Mouse (Mus musculus) skeletal muscle tissue, adult 2 months (tissue): Measurements from ENCODE around the gene Casq2.

ENCODE experiments used
- DNase-seq: peaks from one replicate; pipeline ENCODE4 v3.0.0-alpha.2; 2012; ENCODE audit warnings: low read depth, low spot score

Gene Casq2

DNA sequence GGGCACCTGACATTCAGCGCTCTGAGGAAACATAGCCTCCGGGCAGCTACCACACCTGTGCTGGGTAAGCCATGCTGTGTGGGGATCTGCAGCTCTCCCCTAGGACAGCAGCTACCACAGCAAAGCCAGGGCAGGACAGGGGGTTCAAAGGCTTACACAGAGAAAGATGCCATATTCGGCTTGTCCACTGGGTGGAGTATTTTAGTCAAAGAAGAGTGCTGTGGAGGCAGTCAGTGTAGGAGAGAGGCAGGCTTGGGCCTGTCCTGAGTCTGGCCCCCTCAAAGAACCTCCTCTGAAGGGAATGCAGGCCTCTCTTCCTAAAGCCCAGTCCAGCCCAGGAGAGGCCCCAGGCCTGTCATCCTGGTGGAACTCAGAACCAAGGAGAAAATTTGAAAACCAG lies 4.4 kb upstream of the Casq2 start:
- peak; percentile 39 for DNase-seq

DNA sequence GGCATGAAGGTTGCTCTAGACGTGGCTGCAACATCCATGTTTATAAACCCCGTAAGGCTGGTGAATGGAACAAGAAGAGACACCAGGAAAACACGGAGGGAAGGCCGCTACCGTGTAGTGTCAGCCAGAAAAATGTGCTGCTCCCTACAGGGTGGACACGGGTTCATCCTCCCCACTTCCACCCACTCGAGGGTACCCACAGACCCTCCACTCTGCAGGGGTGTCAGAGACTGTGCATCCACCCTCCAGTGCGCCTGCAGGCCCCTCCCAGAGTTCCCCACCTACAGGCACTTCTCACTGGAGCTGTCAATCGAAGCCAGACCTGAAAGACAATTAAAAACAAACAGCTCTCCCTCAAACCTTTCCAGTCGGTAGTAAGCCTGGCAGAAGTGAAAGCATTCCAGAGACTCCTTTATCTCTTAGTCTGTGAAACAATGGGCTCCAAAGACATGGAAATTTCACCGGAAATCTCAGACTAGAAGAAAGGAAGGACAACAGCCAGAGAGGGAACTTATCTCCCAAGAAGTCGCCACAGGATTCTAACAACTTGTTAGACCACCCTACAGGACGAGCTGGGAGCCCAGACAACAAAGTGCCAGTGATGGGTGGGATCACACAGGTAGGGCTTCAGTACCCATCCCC lies 2.5 kb upstream of the Casq2 start:
- no peak for DNase-seq

DNA sequence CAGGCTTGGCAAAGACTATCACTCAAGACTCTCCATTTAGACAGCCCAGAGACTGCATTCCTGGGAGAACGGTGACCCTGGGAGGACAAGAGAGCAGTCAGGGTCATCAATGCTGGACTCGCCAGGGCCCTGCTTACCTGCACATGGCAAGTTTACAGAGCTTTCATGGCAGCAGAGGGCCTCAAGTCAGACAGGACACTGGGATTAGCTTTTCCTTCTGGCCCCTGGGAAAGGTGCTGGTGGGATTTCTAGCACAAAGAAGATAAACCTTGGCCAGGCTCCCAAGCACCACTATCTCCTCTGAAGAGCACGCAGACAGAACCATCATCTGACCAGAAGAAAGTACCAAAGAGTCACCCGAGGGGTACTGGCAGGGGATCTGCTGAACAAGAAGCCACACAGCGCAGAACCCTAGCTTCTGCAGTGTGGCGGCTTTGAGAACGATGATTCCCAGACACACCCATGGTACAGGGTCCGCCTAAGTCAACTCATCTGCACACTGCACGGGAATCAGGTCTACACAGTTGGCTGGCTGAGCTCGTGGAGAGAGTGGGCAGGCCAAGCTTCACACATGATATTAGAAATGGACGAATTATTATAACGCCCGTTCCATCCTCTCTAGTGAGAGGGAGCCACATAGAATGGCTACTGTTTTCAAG lies 1.3 kb upstream of the Casq2 start:
- DNase-seq: no peak

DNA sequence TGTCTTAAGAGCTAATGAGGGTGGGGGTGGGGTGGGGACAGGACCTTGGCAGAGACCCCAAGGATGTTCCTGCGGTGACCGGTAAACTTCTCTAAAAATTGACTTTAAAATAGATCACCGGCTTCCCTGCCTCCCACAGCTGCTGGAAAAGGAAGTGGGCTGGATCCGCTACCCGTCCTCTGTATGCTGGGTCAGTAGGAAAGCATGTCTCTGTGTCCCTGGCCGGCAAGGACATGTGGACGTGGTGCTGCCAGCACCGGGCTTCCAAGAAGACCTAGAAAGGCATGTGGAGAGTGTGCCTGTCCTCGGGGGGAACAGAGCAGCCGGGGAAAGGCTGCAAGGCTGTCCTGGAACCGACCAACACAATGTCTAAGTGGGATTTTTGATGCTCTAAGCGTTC lies 496 bp upstream of the Casq2 start:
- peak; percentile 42 for DNase-seq

DNA sequence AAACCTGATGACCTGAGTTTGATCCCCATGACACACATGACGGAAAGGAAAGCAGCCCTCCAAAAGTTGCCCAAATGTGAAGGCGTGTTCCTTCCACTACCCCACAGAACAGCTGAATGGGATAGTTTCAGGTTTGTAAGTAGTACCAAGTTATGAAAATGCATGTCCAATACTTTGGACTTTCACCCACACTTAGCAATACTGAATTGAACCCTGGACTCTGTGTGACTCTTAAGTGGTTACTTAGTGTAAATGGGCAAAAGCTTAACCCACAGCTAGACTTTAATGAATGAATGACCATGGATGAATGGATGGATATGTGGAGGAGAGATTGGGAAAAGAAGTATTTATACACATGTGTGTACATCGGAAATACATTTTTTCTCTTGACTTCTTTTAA lies 8.6 kb downstream of the Casq2 start:
- no peak for DNase-seq

DNA sequence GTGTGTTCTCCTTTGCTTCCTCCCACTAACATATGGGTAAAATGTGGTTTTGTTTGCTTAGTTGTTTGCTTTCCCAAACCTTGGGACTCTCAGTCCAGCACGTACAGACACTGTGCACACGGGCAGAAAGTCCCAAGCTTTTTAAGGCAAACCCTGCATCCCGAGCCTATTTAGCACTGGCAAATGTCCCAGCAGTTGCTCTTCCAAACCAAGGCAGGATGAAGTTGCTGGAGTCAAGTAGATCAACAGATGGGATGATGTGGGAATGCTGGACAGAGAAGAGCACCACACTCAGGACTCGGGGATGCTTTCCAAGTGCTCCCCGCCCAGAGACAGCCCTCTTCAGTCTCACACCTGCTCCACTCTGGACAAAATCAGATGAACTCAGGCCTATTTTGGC lies 9.2 kb downstream of the Casq2 start:
- peak; percentile 81 for DNase-seq

DNA sequence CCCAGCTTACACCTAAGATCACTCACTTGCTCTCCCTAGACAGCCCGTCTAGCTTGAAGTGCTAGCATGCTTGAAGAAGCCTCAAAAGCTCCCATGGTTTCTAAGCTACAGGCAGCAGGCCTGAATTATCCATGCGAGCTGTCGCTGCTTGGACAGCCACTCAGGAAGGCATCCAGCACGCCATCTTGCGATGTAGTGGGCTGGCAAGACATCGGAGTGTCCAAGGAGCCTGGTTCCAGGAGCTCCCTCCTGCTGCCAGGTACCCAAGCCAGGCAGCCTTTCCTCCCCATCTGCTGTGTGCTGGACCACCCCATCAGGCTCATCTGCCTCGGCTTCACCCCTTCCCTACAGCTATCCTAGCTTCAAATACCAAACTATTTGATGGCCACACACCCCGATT lies 10.2 kb downstream of the Casq2 start:
- no peak for DNase-seq

DNA sequence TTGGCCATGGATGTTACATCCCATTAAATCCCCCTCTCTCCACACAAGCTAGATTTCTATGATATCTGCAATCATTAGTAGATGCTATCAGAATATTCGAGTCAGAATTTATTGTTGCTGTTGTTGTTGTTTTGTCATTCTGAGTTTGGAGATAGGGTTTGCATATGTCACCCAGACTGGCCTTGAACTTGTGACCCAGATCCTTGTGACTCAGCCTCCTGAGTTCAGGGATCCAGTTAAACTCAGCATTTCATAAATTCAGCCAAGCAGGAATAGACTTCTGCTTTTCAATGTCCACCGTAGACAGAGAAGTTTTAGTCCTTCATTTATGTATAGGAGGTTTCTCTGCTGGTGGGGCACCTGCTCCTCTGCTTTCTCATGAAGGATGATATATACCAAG lies 10.8 kb downstream of the Casq2 start:
- DNase-seq: no peak

DNA sequence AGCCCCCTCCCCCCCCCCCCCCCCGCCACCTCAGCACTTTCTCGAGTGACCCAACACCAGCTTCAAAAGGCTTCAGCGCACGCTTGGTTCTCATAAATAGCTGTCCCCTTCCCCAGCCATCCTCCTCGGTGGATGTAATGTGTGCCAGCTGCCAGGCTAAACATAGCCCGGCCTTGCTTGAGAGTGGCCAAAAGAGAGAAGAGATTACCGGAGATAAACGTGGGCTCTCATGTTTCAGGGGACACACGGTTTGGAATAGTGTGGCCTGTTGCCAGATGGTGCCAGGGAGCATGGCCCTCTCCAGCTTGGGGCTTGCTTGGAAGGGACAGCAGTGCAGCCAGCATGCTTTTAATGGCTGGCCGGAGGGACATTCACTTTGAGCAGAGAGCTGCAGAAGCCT lies 13.0 kb downstream of the Casq2 start:
- DNase-seq: peak; percentile 64

DNA sequence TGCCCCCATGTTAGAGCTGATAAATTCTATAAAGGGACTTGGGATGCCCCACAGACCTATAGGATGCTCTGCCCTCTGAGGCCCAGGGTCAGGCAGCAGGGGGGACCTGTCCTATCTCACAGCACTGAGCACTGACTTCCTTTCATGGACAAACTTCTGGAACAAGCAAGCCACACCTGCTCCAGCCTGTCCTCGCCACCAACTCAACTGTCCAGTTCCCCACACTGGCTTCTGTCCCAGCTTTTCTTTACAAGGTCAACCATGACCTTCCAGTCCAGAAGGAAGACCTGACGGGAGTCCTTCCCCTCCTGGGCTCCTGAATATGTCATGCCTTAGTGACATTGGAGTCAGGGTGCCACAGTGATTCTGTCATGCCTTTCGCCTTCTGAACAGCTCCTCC lies 13.6 kb downstream of the Casq2 start:
- DNase-seq: peak; percentile 27

DNA sequence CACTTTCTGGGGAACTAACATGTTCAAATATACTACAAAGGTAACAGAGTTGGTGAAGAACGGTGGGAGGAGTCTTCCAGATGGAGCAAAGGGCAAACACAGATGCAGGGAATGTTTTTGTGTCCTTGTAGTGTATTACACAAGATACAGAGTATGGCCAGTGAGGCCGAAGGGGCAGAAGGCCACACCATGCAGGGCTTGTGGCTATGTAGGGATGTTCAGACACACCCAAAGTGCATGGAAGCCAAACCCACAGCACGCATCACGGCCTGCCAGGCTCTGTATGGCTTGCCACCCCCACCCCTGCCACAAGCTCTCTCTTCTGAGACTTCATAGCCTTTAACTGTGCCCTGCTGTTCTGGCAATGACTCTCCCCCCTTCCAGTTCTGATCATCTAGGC lies 15.2 kb downstream of the Casq2 start:
- DNase-seq: no peak

DNA sequence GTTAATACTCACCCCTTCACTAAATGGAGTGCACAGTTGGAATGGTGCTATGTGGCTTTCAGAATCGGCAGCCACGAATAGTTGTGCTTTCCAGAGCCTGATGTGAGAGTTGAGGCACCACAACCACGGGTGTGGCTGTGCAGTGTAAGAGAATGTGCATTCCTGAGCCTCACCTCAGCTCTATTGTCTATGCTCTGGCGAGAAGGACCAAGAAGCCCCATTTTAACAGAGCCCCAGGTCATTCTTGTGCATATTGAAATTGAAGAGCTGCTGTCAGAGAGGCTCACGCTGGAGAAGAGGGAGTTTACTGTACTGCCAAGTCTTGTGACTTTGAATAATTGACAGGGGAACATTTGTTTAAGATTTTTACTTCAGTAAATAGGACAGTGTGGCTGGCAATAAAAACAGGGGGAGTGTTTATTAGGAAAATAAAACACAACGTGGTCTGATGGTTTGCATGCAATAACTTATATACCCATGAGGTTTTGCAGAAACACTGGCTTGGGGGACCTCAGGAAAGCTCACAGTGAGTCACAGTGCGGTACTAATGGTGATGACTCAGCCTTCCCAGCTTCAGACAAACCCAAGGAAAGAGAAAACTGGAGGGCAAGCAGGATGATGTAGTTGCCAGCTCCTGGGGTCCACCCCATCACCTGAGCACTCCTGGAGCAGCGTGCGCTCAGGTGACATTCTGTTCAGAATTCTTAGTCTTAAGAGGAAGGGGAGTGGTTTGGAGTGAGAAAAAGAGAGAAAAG lies 17.8 kb downstream of the Casq2 start:
- DNase-seq: no peak

DNA sequence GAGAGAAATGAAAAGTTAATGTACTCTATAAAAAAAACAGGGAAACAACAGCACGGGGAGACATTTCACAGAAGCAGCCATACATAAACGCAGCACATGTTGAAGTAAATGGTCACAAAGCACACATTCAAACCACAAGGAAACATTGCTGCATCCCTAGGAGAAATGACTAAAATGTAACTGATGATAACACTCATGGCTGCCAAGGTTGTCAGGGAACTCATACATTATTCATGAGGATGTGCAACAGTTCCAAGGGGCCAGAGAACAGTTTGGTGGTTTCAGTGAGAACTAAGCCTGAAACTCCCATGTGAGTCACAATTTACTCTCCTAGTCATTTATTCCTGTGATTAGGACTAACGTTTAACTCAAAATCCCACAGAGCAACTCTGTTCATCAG lies 22.0 kb downstream of the Casq2 start:
- no peak for DNase-seq

DNA sequence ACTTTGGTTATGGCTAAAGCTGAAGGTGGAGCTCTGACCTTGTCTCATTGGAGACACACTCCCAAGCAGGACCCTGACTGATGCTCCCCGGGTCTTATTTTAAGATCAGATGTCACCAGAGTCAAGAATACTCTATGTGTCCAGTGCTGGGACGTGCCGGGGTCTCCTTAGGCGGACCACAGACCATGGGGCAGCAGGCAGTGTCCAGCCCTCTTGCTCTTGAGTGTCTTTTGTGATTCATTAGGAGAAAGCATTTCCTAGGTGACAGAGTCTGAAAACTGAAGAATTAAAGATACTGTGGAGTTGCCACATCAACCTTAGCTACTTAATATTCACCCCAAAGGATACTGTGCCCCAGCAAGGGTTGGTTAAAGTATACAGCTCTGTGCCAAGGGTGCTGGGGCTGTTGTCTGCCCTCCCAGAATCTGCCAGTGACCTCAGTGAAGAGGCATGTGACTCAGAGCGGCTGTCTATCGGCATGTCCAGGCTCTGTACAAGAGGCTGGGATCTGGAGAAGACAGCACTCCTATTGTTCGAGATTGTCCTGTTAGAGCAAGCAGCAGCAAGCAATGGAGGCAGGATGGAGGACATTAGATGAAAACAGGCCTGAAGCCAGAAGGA lies 25.9 kb downstream of the Casq2 start:
- no peak for DNase-seq

DNA sequence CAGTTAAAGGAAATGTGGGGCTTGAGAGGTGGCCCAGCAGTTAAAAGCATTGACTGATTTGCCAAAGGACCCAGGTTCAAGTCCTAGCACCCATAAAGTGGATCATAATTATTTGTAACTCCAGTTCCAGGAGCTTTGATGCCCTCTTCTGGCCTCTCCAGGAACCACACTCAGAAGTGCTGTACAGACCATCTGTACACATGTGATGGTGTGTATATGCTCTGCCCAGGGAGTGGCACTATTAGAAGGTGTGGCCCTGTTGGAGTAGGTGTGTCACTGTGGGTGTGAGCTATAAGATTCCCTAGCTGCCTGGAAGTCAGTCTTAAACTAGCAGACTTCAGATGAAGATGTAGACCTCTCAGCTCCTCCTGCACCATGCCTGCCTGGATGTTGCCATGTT lies 34.7 kb downstream of the Casq2 start:
- DNase-seq: no peak

DNA sequence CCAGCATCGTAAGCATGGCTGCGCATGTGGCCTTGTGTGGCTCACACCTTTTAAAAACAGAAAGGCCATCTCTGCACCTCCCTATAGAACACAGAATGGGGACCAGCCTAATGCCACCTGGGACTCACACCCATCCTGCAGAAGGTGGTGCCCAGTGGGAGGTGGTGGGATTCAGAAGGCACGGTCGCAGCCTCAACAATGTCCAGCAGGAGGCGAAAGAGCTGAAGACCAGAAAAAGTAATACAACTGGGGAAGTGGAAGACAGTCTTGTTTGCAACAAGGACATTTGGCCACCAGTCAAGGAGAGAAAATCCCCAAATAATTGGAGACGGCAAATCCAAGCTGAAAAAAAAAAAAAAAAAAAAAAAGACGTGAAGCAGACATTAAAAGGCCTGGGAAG lies 35.8 kb downstream of the Casq2 start:
- DNase-seq: no peak

DNA sequence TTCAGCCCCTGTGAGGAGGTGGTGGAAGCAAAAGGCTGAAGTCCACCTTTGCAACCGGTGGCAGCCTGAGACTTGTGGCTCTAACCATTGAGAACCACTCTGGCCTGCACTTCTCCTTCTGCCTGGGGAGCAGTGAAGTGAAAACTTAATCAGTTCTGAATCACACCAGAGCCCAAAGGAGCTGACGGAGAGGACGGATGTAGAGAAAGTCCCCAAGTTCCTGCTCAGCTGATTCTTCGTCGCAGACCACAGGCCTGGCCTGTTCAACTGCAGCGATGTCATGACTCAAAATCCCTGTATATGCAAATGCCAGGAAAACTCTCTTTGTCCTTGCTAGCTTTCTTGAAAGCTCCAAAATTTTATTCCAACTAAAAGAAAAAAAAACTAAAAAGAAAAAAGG lies 37.4 kb downstream of the Casq2 start:
- no peak for DNase-seq

DNA sequence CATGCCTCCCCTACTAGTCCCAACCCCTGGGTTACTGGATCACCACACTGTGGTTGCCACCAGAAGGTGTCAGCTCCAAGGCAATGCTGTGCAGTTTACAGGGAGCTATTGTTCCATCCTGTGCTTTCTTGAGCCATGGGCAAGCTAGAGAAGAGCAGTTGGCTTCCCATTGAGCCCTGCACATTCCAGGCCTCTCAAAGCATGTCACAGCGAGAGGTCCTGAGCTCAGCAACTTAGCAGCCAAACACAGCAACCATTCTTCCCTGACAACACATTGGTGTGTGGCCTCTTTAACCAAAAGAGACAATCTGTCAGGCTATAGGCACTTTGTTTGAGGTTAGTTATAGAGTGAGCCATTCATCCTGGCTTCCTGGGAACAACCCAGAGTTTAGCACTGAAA lies 39.3 kb downstream of the Casq2 start:
- DNase-seq: no peak

DNA sequence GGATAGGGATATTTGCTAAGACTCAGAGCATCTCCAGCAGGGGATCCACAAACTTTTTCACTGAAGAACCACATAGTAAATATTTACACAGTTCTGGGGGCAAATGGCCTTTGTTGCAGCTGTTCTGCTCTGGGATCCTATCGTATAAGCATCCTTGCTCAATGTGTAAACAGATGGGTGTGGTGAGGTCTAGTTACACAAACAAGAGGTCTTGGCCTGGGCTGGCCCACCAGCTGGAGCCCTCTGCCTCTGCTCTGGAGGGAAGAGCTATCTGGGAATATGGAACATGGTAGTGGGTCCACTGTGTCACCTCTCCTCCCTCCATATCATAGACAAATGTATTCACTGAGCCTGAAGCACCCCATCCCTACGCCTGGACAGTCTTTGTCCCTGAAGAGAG lies 40.9 kb downstream of the Casq2 start:
- DNase-seq: no peak

DNA sequence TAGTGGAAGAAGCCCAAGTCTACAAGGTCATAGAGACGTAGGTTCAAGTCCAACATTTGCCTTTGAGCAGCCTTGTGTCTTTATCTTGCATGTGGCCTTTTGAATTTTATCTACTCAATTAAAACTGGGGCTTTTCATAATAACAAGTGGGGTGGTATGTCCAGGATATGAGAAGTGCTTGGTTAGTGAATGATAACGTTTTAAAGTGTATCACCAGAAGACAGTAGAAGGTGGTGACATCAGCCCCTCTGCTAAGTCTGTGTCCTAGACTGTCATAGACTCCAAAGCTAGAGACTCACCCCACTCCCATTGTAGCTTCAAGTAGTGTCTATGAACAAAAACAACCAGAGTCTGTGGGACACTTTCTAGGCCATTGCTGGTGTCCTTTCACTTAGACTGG lies 42.0 kb downstream of the Casq2 start:
- no peak for DNase-seq

DNA sequence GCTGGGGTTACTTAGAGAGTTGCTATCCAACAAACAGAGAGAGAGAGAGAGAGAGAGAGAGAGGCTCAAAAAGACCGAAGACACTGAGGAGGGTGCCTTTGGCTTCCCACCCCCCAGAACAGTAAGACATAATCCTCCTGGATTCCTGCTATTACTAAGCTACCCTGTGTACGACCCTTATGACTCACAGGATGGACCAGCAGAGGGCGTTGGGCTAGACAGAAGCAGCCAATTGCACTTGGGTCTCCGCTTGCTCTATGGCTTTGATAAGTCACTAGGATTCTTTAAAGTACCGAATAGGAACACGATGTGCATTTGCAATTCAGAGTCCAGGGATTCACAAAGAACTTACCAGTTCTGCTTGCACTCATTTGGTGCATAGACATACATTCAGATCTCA lies 44.3 kb downstream of the Casq2 start:
- DNase-seq: no peak

DNA sequence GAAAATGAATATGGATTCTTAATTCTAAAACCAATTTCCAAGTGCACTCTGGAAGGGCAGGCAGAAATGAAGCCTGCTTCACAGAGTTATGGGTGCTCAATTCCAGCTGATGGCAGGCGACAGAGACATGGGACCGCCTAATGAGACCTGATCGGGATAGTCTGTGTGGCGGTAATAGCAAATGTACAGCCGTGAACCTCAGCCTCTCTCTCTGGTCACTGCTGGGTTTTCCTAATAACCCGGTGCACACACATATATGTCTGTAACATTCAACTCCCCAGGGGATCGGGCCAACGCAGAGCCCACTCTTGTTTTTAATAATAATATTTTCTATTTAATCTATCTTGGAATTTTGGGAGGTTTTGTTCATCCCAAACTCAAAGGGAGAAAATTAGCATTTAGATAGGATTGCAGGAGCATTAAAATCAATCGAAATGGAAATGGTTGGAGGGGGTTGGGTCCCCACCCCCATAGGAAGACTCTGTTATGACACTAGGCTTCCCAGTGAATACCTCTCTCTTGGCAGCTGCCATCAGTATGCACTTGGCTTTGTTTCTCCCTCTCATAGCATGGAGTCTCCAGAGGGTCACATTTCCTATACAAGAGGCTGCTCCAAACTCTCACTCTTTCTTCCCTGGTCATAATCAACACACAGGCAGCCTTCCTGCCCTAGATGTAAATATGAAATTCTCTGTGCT lies 45.6 kb downstream of the Casq2 start:
- no peak for DNase-seq
